Mouse (Mus musculus): ENCODE data around the gene Kbtbd4.

Kbtbd4 gene

GRCm38 (mm10) chr2:90956053-90956452 lies 51.5 kb downstream of the Kbtbd4 start:
- DNase-seq (ENCODE audit: low spot score in 2 of 2): no peak

GRCm38 (mm10) chr2:90958856-90959255 lies 54.3 kb downstream of the Kbtbd4 start:
- DNase-seq (ENCODE audit: low spot score in 2 of 2): no peak

GRCm38 (mm10) chr2:90960012-90960411 lies 55.5 kb downstream of the Kbtbd4 start:
- DNase-seq (ENCODE audit: low spot score in 2 of 2): no peak
